Mouse (Mus musculus): ENCODE results near the gene Tcea3. TPM values are rescaled to one million over a fixed set of nuclear protein-coding genes. Genes with fewer than 3 reads are reported as not detected.
A peak's percentile ranks its signal among the peaks of the same experiment; 100 is the strongest.

The Tcea3 gene
- polyA plus RNA-seq, 1 experiment from 2014 or later = 2.2 TPM

DNA sequence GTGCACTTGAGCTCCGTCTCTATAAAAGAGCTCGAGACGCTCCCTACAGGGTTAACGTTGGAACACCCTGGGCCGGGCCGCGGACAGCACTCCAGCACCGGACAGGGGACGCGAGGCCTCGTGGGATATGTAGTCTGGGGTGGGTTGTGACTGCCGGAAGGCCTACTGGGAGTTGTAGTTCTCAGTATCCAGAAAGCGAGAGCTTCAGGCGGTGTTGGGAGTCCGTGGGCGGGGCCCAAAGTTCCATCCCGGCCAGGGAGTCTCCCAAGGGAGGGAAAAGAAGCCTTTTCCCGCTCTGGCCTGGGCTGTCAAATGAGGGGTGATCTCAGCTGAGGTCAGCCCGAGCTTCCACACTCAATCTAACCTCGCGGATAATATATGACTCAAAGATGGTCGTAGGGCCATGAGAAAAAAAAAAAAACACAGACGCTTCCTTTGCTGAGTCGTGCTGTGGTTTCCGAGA lies 37.9 kb downstream of the Tcea3 start:
- DNase-seq (ENCODE audit: low spot score) = peak; percentile 93
- peaks cover 14% of the 10 kb centered on the region for H3K9me3 ChIP-seq
- peaks cover 30% of the 10 kb centered on the region for H3K27me3 ChIP-seq (ENCODE audit: insufficient read depth, poor library complexity, severe bottlenecking)
- peak overlapping the region; percentile 73 for H3K4me3 ChIP-seq
- H3K27ac ChIP-seq = peak overlapping the region; percentile 88
- under 1% methylated on average over 25 of the region's 25 CpGs for WGBS
- peaks cover 67% of the 10 kb centered on the region for H3K4me1 ChIP-seq (replicated peaks)
- peaks cover 34% of the 10 kb centered on the region for H3K36me3 ChIP-seq

GRCm38 (mm10) chr4:136285811-136286371 lies 38.4 kb downstream of the Tcea3 start:
- peaks cover 14% of the 10 kb centered on the region for H3K9me3 ChIP-seq
- DNase-seq (ENCODE audit: low spot score) = peak; percentile 95
- WGBS = under 1% methylated on average over 29 of the region's 29 CpGs
- H3K36me3 ChIP-seq = peaks cover 39% of the 10 kb centered on the region
- H3K27ac ChIP-seq = peak overlapping the region; percentile 88
- peaks cover 36% of the 10 kb centered on the region for H3K27me3 ChIP-seq (ENCODE audit: insufficient read depth, poor library complexity, severe bottlenecking)
- H3K4me1 ChIP-seq (replicated peaks) = peaks cover 72% of the 10 kb centered on the region
- H3K4me3 ChIP-seq = peak overlapping the region; percentile 73

- H3K36me3 ChIP-seq = peaks cover 78% of the 10 kb centered on the region
- H3K9me3 ChIP-seq = peaks cover 14% of the 10 kb centered on the region
- peaks cover 45% of the 10 kb centered on the region for H3K4me1 ChIP-seq (replicated peaks)
- DNase-seq (ENCODE audit: low spot score) = peak; percentile 34
- WGBS = 22% methylated on average over 66 of the region's 66 CpGs
- H3K27ac ChIP-seq = peak overlapping the region; percentile 62; the same call in 1 of the 2 replicates
- peak overlapping the region; percentile 37 for H3K4me3 ChIP-seq
- H3K27me3 ChIP-seq (ENCODE audit: insufficient read depth, poor library complexity, severe bottlenecking) = peaks cover 39% of the 10 kb centered on the region
Measured at GRCm38 (mm10) chr4:136289918-136290780, 42.6 kb downstream of the Tcea3 start.

GRCm38 (mm10) chr4:136290781-136291595 lies 43.5 kb downstream of the Tcea3 start:
- WGBS = 33% methylated on average over 39 of the region's 39 CpGs
- peak; percentile 25 for DNase-seq (ENCODE audit: low spot score)
- Histone ChIP-seq H3K4me1 (replicated peaks) (peaks cover 44% of the 10 kb centered on the region), H3K27me3 (ENCODE audit: insufficient read depth, poor library complexity, severe bottlenecking) (peaks cover 39% of the 10 kb centered on the region), H3K9me3 (peaks cover 14% of the 10 kb centered on the region), H3K36me3 (peaks cover 81% of the 10 kb centered on the region), H3K4me3 (peak overlapping the region; percentile 37), H3K27ac (peak overlapping the region; percentile 62; the same call in 1 of the 2 replicates)

GRCm38 (mm10) chr4:136291692-136292091 lies 44.2 kb downstream of the Tcea3 start:
- Histone ChIP-seq H3K4me3 (no peak overlapping the region), H3K27ac (no peak overlapping the region), H3K27me3 (ENCODE audit: insufficient read depth, poor library complexity, severe bottlenecking) (peaks cover 39% of the 10 kb centered on the region), H3K4me1 (replicated peaks) (peaks cover 38% of the 10 kb centered on the region), H3K9me3 (peaks cover 14% of the 10 kb centered on the region), H3K36me3 (peaks cover 84% of the 10 kb centered on the region)
- DNase-seq (ENCODE audit: low spot score) = no peak
- 90% methylated on average over 6 of the region's 6 CpGs for WGBS

DNA sequence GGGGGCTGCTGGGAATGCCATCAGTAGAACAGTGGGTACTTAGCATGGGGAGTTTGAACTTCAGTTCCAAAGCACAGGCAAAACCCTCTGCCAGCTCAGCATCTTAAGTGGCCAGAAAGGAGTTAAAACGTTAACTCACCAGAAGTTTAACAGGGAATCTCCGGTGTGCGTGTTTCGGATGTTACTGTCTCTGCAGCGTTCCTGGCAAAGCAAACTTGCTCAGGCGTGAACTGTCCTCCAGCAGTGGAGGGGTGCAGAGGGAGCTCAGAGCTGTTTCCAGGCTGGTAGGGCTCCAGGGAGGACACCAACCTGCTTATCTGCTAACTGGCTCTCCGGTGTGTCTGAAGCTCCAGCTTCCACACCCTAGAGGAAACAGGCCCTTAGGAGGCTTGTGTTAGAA lies 48.4 kb downstream of the Tcea3 start:
- DNase-seq (ENCODE audit: low spot score) = no peak
- H3K4me1 ChIP-seq (replicated peaks) = peaks cover 10% of the 10 kb centered on the region
- H3K9me3 ChIP-seq = no peaks in the 10 kb centered on the region
- 72% methylated on average over 7 of the region's 7 CpGs for WGBS
- H3K4me3 ChIP-seq = no peak overlapping the region
- no peak overlapping the region for H3K27ac ChIP-seq
- H3K27me3 ChIP-seq (ENCODE audit: insufficient read depth, poor library complexity, severe bottlenecking) = peaks cover 11% of the 10 kb centered on the region
- H3K36me3 ChIP-seq = peaks cover 44% of the 10 kb centered on the region

GRCm38 (mm10) chr4:136302462-136302861 lies 54.9 kb downstream of the Tcea3 start:
- Histone ChIP-seq H3K9me3 (no peaks in the 10 kb centered on the region), H3K4me1 (replicated peaks) (no peaks in the 10 kb centered on the region), H3K27me3 (ENCODE audit: insufficient read depth, poor library complexity, severe bottlenecking) (no peaks in the 10 kb centered on the region), H3K36me3 (no peaks in the 10 kb centered on the region), H3K4me3 (no peak overlapping the region), H3K27ac (no peak overlapping the region)
- DNase-seq (ENCODE audit: low spot score) = no peak
- WGBS = 85% methylated on average over 4 of the region's 4 CpGs

DNA sequence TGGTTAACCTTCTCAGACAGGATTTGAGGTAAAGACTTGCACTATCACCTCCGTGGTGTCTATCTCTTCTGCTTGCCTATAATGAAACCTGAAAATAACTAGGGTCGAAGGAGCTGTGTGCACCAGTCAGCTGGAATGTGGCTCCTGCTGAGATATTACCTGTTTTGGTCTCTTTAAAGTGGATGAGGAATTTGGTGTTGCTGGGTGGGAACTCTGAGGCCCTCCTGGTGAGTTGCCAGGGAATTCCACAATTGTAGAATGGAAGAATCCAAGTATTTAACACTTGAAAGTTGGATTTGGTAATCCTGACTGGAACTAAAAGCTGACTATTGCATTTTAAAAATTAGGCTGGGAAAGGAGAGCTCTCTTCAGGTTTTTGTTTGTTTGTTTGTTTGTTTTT lies 56.7 kb downstream of the Tcea3 start:
- H3K9me3 ChIP-seq = no peaks in the 10 kb centered on the region
- no peak overlapping the region for H3K4me3 ChIP-seq
- H3K27me3 ChIP-seq (ENCODE audit: insufficient read depth, poor library complexity, severe bottlenecking) = no peaks in the 10 kb centered on the region
- no peak for DNase-seq (ENCODE audit: low spot score)
- H3K36me3 ChIP-seq = no peaks in the 10 kb centered on the region
- no peak overlapping the region for H3K27ac ChIP-seq
- 43% methylated on average over 2 of the region's 2 CpGs for WGBS
- H3K4me1 ChIP-seq (replicated peaks) = peaks cover 4% of the 10 kb centered on the region

GRCm38 (mm10) chr4:136308355-136308754 lies 60.8 kb downstream of the Tcea3 start:
- Histone ChIP-seq H3K36me3 (no peaks in the 10 kb centered on the region), H3K9me3 (no peaks in the 10 kb centered on the region), H3K4me3 (no peak overlapping the region), H3K4me1 (replicated peaks) (peaks cover 27% of the 10 kb centered on the region), H3K27me3 (ENCODE audit: insufficient read depth, poor library complexity, severe bottlenecking) (no peaks in the 10 kb centered on the region), H3K27ac (no peak overlapping the region)
- WGBS = 52% methylated on average over 2 of the region's 2 CpGs
- no peak for DNase-seq (ENCODE audit: low spot score)

DNA sequence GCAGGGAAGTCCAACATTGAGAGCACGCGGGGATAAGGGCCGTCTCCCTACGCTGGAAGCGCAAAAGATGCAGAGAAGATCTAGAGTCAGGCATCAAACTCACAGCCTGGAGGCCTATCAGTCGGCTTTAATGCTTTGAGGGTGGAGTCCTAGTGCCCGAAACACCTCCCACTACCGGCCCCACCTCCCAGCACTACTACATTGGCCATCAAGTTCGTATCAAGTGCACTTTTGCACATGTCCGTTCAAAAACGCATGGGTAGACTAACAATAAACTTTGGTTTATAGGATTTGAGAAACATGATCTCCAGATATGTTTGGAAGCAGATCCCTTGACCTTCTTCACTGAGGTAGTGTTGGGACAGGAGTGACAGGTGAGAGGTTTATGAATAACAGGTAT lies 62.3 kb downstream of the Tcea3 start:
- no peaks in the 10 kb centered on the region for H3K36me3 ChIP-seq
- peaks cover 41% of the 10 kb centered on the region for H3K4me1 ChIP-seq (replicated peaks)
- peak overlapping the region; percentile 100 for H3K27ac ChIP-seq
- no peaks in the 10 kb centered on the region for H3K27me3 ChIP-seq (ENCODE audit: insufficient read depth, poor library complexity, severe bottlenecking)
- H3K4me3 ChIP-seq = peak overlapping the region; percentile 100
- no peaks in the 10 kb centered on the region for H3K9me3 ChIP-seq
- 6% methylated on average over 11 of the region's 11 CpGs for WGBS
- DNase-seq (ENCODE audit: low spot score) = peak; percentile 54

GRCm38 (mm10) chr4:136310229-136311041 lies 62.9 kb downstream of the Tcea3 start, which contains the start of gene Hnrnpr:
Gene Hnrnpr (plus strand): TSS chr4:136310942.
- Histone ChIP-seq H3K4me3 (peak within 1 kb of the TSS; percentile 100), H3K9me3 (no peaks in the 10 kb centered on the region), H3K4me1 (replicated peaks) (peaks cover 41% of the 10 kb centered on the region), H3K36me3 (no peaks in the 10 kb centered on the region), H3K27ac (peak within 1 kb of the TSS; percentile 100), H3K27me3 (ENCODE audit: insufficient read depth, poor library complexity, severe bottlenecking) (no peaks in the 10 kb centered on the region)
- peak; percentile 100 for DNase-seq (ENCODE audit: low spot score)
- under 1% methylated on average over 65 of the region's 65 CpGs for WGBS
